Mouse (Mus musculus): ENCODE results near the gene Tmem104.

The Tmem104 gene

DNA sequence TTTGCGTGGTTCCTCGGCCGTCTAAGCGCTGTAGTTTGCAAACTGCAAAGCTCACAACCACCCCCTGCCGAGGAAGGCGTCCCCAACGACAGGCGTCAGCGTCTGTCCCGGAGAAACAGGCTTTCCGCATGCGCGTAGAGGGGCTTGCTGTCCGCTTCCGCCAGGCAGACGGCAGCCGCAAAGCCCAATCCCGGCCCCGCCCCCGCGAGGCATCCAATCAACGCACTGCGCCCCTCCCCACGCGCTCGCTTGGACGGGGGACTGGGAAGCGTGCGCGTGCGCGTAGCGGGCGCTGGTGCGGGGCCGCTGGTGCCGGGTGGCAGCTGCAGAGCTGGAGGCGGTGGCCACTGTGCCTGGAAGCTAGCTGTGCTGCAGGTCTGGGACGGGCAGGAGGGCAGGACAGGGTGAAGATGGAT is at the start of gene Tmem104:
TSS of gene Tmem104 (plus strand) at position 264 of the 416 bp plus-strand sequence.
- peak; percentile 96 to 97 for DNase-seq (ENCODE audit: low spot score in 2 of 2)

DNA sequence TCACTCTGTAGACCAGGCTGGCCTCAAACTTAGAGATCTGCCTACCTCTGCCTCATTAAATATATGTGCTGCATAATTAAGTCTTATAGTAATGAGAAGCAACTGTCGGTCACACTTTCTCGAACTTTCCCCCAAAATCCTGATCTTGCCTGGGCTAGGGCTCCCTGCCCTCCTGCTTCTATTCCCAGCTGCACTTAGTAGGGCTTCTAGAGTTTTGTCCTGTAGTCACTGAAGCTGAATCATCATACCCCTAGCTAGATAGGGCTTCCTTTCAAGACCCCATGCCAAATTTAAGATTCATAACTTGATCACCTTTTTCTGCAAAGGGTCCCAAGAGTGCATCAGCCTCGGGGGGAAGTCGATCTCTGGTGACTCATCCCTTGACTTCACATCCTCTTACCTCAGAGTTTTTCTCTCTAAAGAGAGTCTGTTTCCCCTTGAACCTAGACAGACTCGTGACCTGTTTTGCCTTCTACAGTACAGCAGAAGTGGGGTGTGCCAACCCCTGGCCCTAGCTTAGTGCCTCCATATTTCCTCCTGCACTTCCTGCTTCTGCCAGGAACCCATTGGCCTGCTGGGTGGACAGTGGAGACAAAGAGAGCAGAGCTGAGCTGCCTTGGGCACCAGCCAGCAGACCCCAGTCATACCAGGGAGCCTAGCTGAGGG is 48.6 kb upstream of the Tmem104 start:
- no peak for DNase-seq (ENCODE audit: low spot score in 2 of 2)

GRCm38 (mm10) chr11:115141970-115142369 is 45.3 kb upstream of the Tmem104 start:
- no peak for DNase-seq (ENCODE audit: low spot score in 2 of 2)

DNA sequence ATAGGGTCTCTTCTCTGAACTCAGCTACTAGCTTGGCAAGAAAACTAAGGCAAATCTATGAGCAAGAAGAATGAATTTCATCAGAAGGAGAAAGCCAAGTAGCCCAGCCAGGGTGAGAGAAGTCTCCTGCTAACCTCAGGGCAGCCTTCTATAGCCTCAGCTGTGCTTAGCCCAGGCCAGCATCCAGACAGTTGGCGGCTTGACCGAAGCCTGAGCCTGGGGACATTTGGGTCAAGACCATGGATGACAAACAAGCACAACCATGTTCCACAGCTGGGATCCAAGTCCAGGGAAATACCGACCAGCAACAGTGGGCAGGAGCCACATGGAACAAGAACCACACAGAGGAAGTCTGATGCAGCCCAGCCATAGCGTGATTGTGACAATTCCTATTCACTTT is 39.5 kb upstream of the Tmem104 start:
- no peak for DNase-seq (ENCODE audit: low spot score in 2 of 2)

GRCm38 (mm10) chr11:115150741-115151254 is 36.5 kb upstream of the Tmem104 start:
- DNase-seq (ENCODE audit: low spot score in 2 of 2) = no peak

- no peak for DNase-seq (ENCODE audit: low spot score in 2 of 2)
These were observed 35.4 kb upstream of the Tmem104 start for GRCm38 (mm10) chr11:115151755-115152429.

- DNase-seq (ENCODE audit: low spot score in 2 of 2) = no peak
These were observed 34.2 kb upstream of the Tmem104 start for GRCm38 (mm10) chr11:115153088-115153487.

DNA sequence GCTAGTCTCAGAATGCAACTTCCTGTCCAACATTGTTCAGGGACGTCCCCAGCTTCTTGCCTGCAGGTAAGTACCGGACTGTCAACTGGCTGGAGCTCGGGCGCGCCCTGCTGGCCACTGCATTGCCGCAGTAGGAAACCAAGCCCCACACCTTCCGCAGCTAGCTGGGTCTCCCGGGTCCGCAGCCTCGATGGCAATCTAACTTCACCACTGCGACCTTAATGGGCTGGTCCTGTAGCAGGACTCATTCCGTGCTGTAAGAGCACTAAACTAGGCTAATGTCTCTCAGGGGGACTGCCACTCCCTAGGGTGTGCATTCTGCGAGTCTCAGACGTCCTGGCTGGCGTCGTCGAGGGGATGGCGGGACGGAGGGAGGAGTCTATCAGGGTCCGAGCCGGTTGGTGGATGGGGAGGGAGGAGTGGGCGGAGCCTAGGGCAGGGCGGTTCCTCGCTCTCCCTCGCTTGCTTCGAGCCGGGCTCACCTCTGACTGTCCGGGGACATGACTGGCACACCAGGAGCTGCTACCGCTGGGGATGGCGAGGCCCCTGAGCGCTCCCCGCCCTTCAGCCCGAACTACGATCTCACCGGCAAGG is 33.5 kb upstream of the Tmem104 start:
- peak; percentile 71 to 76 for DNase-seq (ENCODE audit: low spot score in 2 of 2)

- no peak for DNase-seq (ENCODE audit: low spot score in 2 of 2)
These were observed 32.1 kb upstream of the Tmem104 start for GRCm38 (mm10) chr11:115155053-115155634.

DNA sequence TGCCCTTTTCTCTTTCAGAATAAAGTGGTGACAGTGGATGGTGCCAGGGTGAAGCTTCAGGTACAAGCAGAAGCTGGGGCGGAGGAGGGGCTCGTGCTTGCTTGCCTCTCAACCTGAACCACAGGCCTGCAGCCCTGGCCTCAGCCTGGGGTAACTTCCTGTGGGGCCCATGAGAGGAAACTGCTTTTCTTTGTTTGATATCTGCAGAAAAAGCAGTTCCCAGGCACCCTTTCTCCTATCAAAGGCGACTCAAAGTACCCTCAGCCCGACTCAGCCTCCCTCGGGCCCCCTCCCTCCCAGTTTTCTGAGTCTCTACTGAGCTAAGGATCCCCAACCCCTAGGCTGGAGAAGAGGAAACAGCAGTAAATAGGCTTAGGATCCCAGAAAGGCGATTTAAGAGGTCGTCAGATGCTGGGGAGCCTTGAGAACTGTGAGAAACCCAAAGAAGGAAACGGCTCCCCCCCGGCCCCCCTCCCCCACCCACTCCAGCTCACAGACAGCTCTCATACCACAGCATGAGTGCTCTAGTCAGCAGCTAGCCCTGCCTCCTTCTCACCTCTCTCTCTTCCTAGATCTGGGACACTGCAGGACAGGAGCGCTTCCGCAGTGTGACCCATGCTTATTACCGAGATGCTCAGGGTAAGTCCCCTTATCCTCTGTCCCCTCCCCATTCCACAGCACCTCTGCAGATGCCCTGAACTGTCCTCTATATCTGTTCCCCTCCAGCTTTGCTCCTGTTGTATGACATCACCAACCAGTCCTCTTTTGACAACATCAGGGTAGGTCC is 29.2 kb upstream of the Tmem104 start:
- peak; percentile 36 to 49 for DNase-seq (ENCODE audit: low spot score in 2 of 2)

GRCm38 (mm10) chr11:115160016-115160797 is 27.1 kb upstream of the Tmem104 start:
- DNase-seq (ENCODE audit: low spot score in 2 of 2) = peak; percentile 64 to 74

GRCm38 (mm10) chr11:115160883-115161577 is 26.3 kb upstream of the Tmem104 start:
- peak; percentile 60 to 83 for DNase-seq (ENCODE audit: low spot score in 2 of 2)

GRCm38 (mm10) chr11:115161578-115162204 is 25.6 kb upstream of the Tmem104 start:
- no peak for DNase-seq (ENCODE audit: low spot score in 2 of 2)

GRCm38 (mm10) chr11:115162205-115162601 is 25.1 kb upstream of the Tmem104 start:
- DNase-seq (ENCODE audit: low spot score in 2 of 2) = no peak

DNA sequence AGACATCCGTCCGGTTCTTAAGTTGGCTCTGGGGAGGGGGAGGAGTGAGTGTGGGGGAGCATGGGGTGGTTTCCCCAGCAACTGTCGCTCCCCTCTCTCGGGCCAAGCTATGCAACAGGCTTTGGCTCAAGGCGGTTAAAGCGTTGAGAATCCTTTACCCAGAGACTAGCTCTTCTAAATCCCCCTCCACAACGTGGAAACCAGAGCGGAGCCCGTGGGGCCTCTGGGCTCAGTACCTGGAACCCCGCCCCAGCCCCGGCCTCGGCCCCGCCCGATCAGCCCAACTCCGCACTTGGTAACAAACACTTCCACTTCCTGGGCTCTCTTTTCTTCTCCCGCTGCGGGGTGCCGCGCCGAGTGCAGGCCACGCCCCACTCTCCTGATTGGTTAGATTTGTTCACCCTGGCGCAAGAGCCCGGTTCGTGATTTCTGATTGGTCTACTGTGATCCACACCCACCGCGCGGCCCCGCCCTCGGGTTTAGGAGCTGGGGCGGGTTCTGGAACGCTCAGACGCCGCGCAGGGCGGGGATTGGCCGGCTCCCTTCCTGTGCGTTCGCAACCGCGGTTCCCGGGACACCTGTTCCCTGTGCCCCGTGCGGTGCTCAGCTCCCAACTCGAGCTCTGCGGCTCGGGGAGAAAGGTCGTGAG is 24.3 kb upstream of the Tmem104 start, which contains the start of gene Slc9a3r1:
TSS of gene Slc9a3r1 (plus strand) at position 510 of the 649 bp plus-strand sequence.
- peak; percentile 97 for DNase-seq (ENCODE audit: low spot score in 2 of 2)

DNA sequence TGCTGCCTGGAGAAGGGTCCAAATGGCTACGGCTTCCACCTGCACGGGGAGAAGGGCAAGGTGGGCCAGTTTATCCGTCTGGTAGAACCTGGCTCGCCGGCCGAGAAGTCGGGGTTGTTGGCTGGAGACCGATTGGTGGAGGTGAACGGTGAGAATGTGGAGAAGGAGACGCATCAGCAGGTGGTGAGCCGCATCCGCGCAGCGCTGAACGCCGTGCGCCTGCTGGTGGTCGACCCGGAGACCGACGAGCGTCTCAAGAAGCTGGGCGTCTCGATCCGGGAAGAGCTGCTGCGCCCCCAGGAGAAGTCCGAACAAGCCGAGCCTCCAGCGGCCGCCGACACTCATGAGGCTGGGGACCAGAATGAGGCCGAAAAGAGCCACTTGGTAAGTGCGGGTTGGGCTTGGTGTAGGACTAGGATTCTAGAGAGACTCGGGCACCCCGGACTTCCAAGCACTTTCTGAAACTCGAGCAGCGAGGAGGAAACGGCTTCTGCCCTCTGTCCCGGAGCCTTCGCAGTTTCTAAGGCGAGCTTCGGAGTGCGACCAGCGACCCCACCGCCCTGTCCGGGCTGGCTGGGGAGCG is 23.6 kb upstream of the Tmem104 start:
- peak in 1 of 2 experiments; percentile 47 for DNase-seq (ENCODE audit: low spot score in 2 of 2)

DNA sequence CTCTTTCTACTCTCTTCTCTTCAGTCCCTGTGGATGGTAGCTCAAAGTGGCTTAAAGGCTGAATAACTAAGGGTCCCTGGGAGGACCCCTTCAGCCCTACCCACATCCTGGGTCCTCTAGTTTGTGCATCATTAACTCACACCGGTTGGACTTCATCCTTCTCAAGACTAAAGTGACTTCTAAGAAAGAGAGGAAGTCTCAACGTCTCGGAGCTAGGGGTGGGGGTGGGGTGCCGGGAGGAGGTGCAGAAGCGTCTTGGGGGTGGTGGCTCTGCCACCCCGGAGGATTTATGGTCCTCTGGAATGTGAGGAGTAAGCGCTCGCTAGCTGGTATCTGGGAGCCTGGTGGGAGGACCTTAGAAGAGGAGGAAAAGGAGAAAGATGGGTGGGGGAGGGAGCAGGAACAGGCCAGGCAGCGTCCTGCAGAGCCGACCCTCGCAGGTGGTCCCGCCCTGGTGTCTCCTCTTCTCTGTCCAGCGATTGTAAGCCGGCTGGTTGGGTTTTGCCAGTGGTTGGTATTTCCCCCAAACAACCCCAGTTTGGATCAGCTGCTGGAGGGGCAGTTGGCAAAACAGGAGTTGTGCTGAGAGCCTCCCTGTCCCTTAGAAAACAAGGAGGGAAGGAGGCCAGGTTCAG is 22.8 kb upstream of the Tmem104 start:
- DNase-seq (ENCODE audit: low spot score in 2 of 2) = no peak

DNA sequence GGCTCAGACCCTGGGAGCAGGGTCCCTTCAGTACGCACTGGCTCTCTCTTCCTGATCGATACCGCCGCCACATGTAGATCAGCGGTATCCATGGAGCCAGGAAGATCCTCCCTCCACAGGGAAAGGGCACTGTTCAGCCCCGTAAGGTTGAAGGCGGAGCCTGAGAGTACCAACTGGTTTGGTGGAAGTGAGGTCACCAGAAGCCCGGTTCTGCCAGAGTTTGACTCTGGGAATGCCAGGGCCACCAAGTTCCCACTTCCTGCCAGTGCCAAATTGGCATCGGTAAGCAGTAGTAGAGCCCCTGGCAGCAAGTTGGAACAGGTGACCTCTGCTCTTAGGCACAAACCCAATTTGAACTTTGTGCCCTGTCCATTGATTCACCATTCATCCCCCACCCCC is 22.3 kb upstream of the Tmem104 start:
- DNase-seq (ENCODE audit: low spot score in 2 of 2) = no peak
